Mouse (Mus musculus) intestine, embryonic 14.5 days (tissue): Measurements from ENCODE around the gene Vps37b. TPM values are rescaled to one million over a fixed set of nuclear protein-coding genes. Genes with fewer than 3 reads are reported as not detected.

ENCODE experiments used
- ATAC-seq: fragments of 200-750 bp; cut with Nextera tagmentation; replicated peaks from 2 replicates; pipeline ENCODE4 v1.8.0; 2017; ENCODE audit warnings: low read depth, moderate number of reproducible peaks, moderate TSS enrichment, moderate library complexity; ENCODE audit not compliant: low FRiP score, low TSS enrichment
- DNase-seq: peaks from one replicate; pipeline ENCODE4 v3.0.0-alpha.2; 2018; ENCODE audit warnings: low spot score
- H3K27ac ChIP-seq: fragments of 300-500 bp; sonication (generic); 2 replicates; pipeline ENCODE4 v1.5.1; 2014; ENCODE audit warnings: low read depth, mild to moderate bottlenecking, control low read depth
- H3K27me3 ChIP-seq: fragments of 300-500 bp; sonication (generic); replicated peaks from 2 replicates; pipeline ENCODE4 v1.6.1; 2014; ENCODE audit warnings: low read length, control low read depth; ENCODE audit not compliant: control insufficient read depth, insufficient read depth
- H3K36me3 ChIP-seq: fragments of 300-500 bp; sonication (generic); 2 replicates; pipeline ENCODE4 v1.6.1; 2014; ENCODE audit warnings: low read length, control low read depth; ENCODE audit not compliant: control insufficient read depth, insufficient read depth
- H3K4me1 ChIP-seq: fragments of 300-500 bp; sonication (generic); replicated peaks from 2 replicates; pipeline ENCODE4 v1.6.1; 2014; ENCODE audit warnings: low read length, control low read depth, mixed read lengths; ENCODE audit not compliant: control insufficient read depth, insufficient read depth
- H3K4me2 ChIP-seq: fragments of 300-500 bp; sonication (generic); 2 replicates; pipeline ENCODE4 v1.6.1; 2014; ENCODE audit warnings: low read length
- H3K4me3 ChIP-seq: fragments of 300-500 bp; sonication (generic); 2 replicates; pipeline ENCODE4 v1.5.1; 2014; ENCODE audit warnings: low read depth, low read length, control low read depth, mixed read lengths
- H3K9ac ChIP-seq: fragments of 300-500 bp; sonication (generic); 2 replicates; pipeline ENCODE4 v1.6.1; 2014; ENCODE audit warnings: mild to moderate bottlenecking, low read length
- H3K9me3 ChIP-seq: fragments of 300-500 bp; sonication (generic); 2 replicates; pipeline ENCODE4 v1.6.1; 2016; ENCODE audit warnings: low read length, control low read depth; ENCODE audit not compliant: control insufficient read depth
- WGBS: fragments of 180-500 bp; shearing (Covaris S2); extraction: QIAGEN DNeasy Blood & Tissue Kit; methylation state at CpG from one replicate; pipeline ENCODE4 v1.1.7; 2014; 5-methylcytosine and 5-hydroxymethylcytosine counted together
- polyA plus RNA-seq: library from polyadenylated mRNA; unstranded; fragments of >200 nt; fragmentation: Nextera tagmentation; extraction: Ambion mirVana; gene quantifications from 2 replicates; pipeline ENCODE4 v1.2.1, GENCODE M21; 2014

Vps37b gene
- polyA plus RNA-seq, 1 experiment from 2014 or later, result 27.7 TPM

DNA sequence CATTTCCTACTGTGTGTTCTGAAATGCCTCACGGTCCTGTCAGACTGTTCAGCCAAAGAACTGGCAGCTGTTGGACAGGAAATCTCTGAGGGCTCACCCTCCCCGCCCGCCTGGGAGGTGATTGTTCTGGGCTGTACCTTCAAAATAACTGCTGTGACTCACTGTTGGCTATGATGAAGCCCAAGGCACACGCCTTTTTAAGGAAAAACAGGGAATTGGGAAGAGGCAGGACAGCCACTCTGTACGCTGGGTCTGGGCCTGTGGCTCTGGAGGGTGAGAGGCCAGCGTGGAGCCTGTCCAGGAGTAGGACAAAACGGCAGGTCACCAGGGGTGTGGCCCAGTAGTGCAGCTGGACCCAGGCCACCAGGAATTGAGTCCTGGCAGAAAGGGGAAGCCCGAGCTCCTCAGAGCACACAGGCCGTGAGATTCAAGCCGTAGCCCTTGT lies 39.9 kb downstream of the Vps37b start:
- Histone ChIP-seq H3K4me3 (no peak overlapping the region), H3K4me2 (no peak overlapping the region), H3K27me3 (no peaks in the 10 kb centered on the region), H3K4me1 (peaks cover 6% of the 10 kb centered on the region; the same call in 1 of the 2 replicates), H3K27ac (no peak overlapping the region), H3K36me3 (no peaks in the 10 kb centered on the region), H3K9me3 (no peaks in the 10 kb centered on the region), H3K9ac (no peak overlapping the region)
- WGBS, result 71% methylated on average over 10 of the region's 10 CpGs
- DNase-seq (no peak), ATAC-seq (no peak)

DNA sequence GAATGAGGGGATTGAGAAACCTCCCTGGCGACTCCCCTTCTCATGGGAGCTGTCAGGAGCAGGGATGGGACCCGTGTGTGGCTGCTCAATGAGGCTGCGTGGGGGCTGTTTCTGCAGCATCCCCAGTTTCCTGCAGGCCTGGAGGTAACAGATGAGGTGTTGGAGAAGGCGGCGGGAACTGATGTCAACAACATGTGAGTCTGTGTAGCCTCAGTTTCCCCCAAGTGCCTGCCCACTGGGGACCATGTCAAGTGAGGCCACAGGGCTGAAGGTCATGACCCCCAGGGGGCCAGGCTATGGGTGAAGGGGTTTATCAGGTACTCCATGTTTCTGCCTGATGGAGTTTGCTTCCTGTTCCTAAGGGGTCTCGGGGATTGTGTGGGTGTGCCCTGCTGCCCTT lies 40.7 kb downstream of the Vps37b start:
- Histone ChIP-seq H3K4me2 (no peak overlapping the region), H3K9me3 (no peaks in the 10 kb centered on the region), H3K4me3 (no peak overlapping the region), H3K36me3 (no peaks in the 10 kb centered on the region), H3K9ac (no peak overlapping the region), H3K27ac (no peak overlapping the region), H3K27me3 (no peaks in the 10 kb centered on the region), H3K4me1 (peaks cover 6% of the 10 kb centered on the region; the same call in 1 of the 2 replicates)
- DNase-seq (no peak), ATAC-seq (no peak)
- 76% methylated on average over 6 of the region's 6 CpGs for WGBS

DNA sequence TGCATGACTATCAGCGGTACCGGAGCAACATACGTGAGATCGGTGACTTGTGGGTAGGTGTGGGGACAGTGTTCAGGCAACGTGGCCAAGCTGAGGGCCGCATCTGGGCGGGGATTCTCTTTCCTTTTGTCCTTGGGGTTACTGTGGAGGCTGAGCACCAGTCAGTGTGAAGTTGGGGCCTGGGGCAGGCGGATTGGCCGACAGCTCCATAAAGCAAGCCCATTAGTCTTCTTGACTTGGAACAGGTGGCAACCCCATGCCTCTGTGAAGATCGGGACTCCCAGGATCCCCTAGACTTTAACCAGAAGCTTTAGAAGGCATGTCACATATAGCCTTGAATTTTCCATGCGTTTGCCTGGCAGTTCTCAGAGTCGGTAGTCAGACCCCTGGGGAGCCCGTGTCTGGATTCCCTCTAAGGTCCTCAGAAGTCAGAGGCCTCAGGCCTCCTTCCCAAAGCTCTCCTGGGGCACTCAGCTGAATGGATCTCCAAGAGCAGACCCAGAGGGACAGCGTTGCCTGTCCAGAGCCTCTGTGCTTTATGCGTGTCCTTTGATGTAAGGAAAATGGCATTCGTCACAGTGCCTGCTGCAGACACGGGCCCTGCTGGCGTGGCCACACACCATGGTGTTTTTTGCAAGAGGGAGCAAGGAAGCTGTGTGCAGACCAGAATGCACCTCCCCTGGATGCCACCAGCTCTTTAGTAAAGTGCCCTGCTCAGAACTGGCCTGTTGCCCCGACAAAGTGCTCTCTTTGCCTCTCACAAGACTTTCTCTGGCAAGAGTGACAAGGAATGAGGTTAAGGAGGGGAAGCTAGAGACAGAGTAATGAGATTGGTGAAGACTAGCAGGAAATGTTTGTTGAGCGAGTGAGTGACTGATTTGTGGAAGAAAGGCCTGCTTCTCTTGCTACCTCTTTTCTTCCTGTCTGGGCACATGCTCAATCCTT lies 41.9 kb downstream of the Vps37b start:
- Histone ChIP-seq H3K27me3 (no peaks in the 10 kb centered on the region), H3K9me3 (no peaks in the 10 kb centered on the region), H3K36me3 (no peaks in the 10 kb centered on the region), H3K27ac (no peak overlapping the region), H3K9ac (no peak overlapping the region), H3K4me2 (no peak overlapping the region), H3K4me3 (no peak overlapping the region), H3K4me1 (peaks cover 6% of the 10 kb centered on the region; the same call in 1 of the 2 replicates)
- ATAC-seq (no peak), DNase-seq (no peak)
- 65% methylated on average over 20 of the region's 20 CpGs for WGBS

DNA sequence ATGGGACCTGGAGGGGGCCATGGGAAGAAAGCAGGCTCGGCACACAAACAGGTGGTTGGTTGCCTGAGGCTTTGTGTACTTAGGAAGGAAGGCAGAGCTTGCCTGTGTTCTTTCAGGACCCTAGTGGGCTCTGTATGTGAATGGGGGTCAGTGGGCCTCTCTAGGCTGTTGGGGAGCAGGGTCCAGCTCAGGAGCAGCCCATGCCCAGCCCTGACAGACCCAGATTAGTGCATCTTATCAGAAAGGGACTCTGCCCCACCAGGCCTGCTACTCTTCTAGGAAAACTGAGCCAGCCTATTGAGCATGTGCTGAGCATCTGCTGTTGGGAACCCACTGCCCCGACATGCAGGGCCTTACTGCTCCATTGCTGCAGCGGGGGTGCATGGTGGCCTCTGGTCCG lies 44.6 kb downstream of the Vps37b start:
- WGBS, result 73% methylated on average over 4 of the region's 4 CpGs
- Histone ChIP-seq H3K9ac (no peak overlapping the region), H3K27ac (peak overlapping the region; percentile 29; the same call in 1 of the 2 replicates), H3K9me3 (no peaks in the 10 kb centered on the region), H3K4me3 (no peak overlapping the region), H3K4me1 (peaks cover 3% of the 10 kb centered on the region; the same call in 1 of the 2 replicates), H3K4me2 (no peak overlapping the region), H3K36me3 (no peaks in the 10 kb centered on the region), H3K27me3 (no peaks in the 10 kb centered on the region)
- DNase-seq (no peak), ATAC-seq (no peak)

DNA sequence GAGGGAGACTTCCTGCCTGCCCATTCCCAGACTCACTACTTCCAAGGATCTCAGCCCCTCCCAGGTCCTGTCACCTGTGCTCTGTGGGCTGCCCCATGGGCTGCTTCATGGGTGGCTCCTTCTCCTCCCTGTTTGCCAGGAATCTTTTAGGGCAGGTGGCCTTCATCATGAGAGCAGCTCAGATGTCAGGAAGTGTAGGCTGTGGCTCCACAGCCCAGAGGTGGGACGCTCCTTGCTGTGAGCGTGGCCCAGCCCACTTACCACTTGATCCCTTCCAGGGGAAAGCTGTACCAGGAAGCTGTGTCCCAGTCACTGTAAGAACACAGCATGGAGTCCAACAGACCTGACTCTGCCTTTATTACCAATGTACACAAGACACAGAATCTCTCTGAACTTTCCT lies 45.1 kb downstream of the Vps37b start:
- WGBS, result 14% methylated on average over 2 of the region's 2 CpGs
- ATAC-seq, result peak; percentile 65; the same call in 1 of the 2 replicates
- Histone ChIP-seq H3K36me3 (no peaks in the 10 kb centered on the region), H3K4me1 (no peaks in the 10 kb centered on the region), H3K27ac (peak overlapping the region; percentile 41; the same call in 1 of the 2 replicates), H3K4me2 (no peak overlapping the region), H3K9ac (no peak overlapping the region), H3K9me3 (no peaks in the 10 kb centered on the region), H3K27me3 (no peaks in the 10 kb centered on the region), H3K4me3 (no peak overlapping the region)
- DNase-seq, result no peak

DNA sequence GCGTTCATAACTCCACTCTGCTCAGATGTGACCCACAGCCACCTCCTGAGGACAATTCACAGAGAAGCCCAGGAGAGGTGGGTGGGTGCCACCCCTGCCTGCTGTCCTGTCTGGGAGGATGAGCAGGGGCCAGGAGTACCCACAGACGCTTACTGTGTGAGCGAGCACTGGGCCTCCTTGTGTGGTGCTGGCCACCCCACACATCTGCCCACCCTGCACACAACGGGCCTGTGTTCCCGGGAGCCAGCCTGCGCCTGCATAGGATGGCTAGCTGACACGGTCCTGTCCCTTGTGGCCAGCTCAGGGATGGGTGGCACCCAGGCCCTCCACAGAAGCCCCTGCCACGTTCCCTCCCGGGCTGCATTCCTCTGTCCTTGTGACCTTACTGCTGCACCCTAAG lies 46.6 kb downstream of the Vps37b start:
- no peaks in the 10 kb centered on the region for H3K9me3 ChIP-seq
- no peak overlapping the region for H3K27ac ChIP-seq
- H3K4me1 ChIP-seq, result no peaks in the 10 kb centered on the region; the same call in 1 of the 2 replicates
- no peak for DNase-seq
- H3K9ac ChIP-seq, result no peak overlapping the region
- no peaks in the 10 kb centered on the region for H3K27me3 ChIP-seq
- WGBS, result 65% methylated on average over 9 of the region's 9 CpGs
- no peak overlapping the region for H3K4me2 ChIP-seq
- H3K36me3 ChIP-seq, result no peaks in the 10 kb centered on the region
- ATAC-seq, result no peak
- no peak overlapping the region for H3K4me3 ChIP-seq

DNA sequence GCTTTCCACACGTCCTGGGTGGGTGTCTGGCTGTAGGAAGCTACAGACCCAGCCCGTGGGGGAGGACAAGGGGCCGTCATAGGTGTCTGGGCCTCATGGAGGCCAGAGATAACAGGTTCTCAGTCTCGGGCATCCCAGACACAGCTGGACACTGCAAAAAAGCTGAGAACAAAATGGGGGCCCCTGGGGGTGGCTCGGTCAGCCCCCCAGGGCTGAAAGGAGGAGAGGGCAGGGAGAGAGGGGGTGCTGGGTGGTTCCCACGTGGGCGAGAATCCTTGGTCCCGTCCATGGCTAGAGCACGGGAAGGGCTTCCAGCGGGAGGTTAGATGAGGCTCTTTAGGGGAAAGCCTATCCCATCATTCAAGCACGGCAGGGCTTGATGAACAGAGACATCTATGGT lies 49.2 kb downstream of the Vps37b start:
- Histone ChIP-seq H3K36me3 (no peaks in the 10 kb centered on the region), H3K4me1 (no peaks in the 10 kb centered on the region; the same call in 1 of the 2 replicates), H3K27me3 (no peaks in the 10 kb centered on the region), H3K9me3 (no peaks in the 10 kb centered on the region), H3K27ac (no peak overlapping the region), H3K9ac (no peak overlapping the region), H3K4me2 (no peak overlapping the region), H3K4me3 (no peak overlapping the region)
- no peak for ATAC-seq
- WGBS, result 76% methylated on average over 11 of the region's 11 CpGs
- DNase-seq, result no peak

DNA sequence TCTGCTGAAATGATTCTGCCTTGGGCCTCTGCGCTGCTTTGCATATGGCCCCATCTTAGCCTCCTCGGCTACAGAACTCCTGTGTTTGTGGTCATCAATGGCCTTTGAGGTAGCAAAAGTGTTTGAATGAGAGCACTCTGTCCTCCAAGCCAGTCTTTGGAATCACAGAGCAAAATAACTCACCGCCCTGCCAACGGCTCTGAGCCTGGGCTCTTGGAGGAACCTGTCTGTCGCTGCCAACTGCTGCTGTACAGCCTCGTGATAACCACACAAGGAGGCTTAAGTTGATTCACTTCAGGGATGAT lies 50.9 kb downstream of the Vps37b start:
- no peak overlapping the region for H3K27ac ChIP-seq
- WGBS, result 78% methylated on average over 6 of the region's 6 CpGs

More for the DNA sequence above, 50.9 kb downstream of the Vps37b start:
- Histone ChIP-seq H3K36me3 (no peaks in the 10 kb centered on the region), H3K4me1 (no peaks in the 10 kb centered on the region; the same call in 1 of the 2 replicates), H3K27me3 (no peaks in the 10 kb centered on the region), H3K4me3 (no peak overlapping the region), H3K9ac (no peak overlapping the region), H3K4me2 (no peak overlapping the region), H3K9me3 (no peaks in the 10 kb centered on the region)
- ATAC-seq, result no peak
- no peak for DNase-seq
